Mouse (Mus musculus): ENCODE measurements at regions not wholly inside any gene's neighbourhood (a gene's known extent, or its start where the extent isn't known, plus 50 kb on each side); places are given as distances from the start of the nearest gene placed in this dataset.
"Not testable (repeated sequence)": the region's sequence is repeated elsewhere in the genome, so short reads cannot be mapped to it uniquely, and the experiment has no call there.

- Histone ChIP-seq H3K27ac (no peak overlapping the region), H3K27me3 (no peaks in the 10 kb centered on the region), H3K9ac (no peak overlapping the region), H3K4me2 (no peak overlapping the region), H3K4me3 (no peak overlapping the region), H3K36me3 (no peaks in the 10 kb centered on the region), H3K4me1 (replicated peaks) (no peaks in the 10 kb centered on the region), H3K9me3 (no peaks in the 10 kb centered on the region)
- 80% methylated on average over 3 of the region's 3 CpGs for WGBS
- no peak for ATAC-seq (ENCODE audit: low FRiP score)
Observed at GRCm38 (mm10) chr10:30342965-30343478, 142.7 kb upstream of the Cenpw start.

- Histone ChIP-seq H3K27ac (no peak overlapping the region), H3K9ac (no peak overlapping the region), H3K4me1 (replicated peaks) (peaks cover 12% of the 10 kb centered on the region), H3K9me3 (no peaks in the 10 kb centered on the region), H3K27me3 (no peaks in the 10 kb centered on the region), H3K4me2 (no peak overlapping the region), H3K4me3 (no peak overlapping the region), H3K36me3 (no peaks in the 10 kb centered on the region)
- WGBS: 51% methylated on average over 10 of the region's 10 CpGs
- ATAC-seq (ENCODE audit: low FRiP score): peak; percentile 22; the same call in 1 of the 2 replicates
Observed at GRCm38 (mm10) chr10:30328334-30329014, 128.1 kb upstream of the Cenpw start.

GRCm38 (mm10) chr10:30327849-30328248, 127.5 kb upstream of the Cenpw start:
- Histone ChIP-seq H3K27me3 (no peaks in the 10 kb centered on the region), H3K9me3 (no peaks in the 10 kb centered on the region), H3K4me3 (no peak overlapping the region), H3K4me1 (replicated peaks) (peaks cover 12% of the 10 kb centered on the region), H3K27ac (no peak overlapping the region), H3K4me2 (no peak overlapping the region), H3K9ac (no peak overlapping the region), H3K36me3 (no peaks in the 10 kb centered on the region)
- ATAC-seq (ENCODE audit: low FRiP score): peak; percentile 90
- WGBS: 36% methylated on average over 8 of the region's 8 CpGs

GRCm38 (mm10) chr10:30326861-30327260, 126.5 kb upstream of the Cenpw start:
- H3K9me3 ChIP-seq: no peaks in the 10 kb centered on the region
- H3K27me3 ChIP-seq: no peaks in the 10 kb centered on the region
- no peak for ATAC-seq (ENCODE audit: low FRiP score)
- H3K4me3 ChIP-seq: no peak overlapping the region
- no peak overlapping the region for H3K9ac ChIP-seq
- 64% methylated on average over 1 of the region's 1 CpGs for WGBS
- no peak overlapping the region for H3K4me2 ChIP-seq
- no peaks in the 10 kb centered on the region for H3K36me3 ChIP-seq
- H3K27ac ChIP-seq: no peak overlapping the region
- peaks cover 12% of the 10 kb centered on the region for H3K4me1 ChIP-seq (replicated peaks)

- whole genome bisulfite sequencing: 85% methylated on average over 2 of the region's 7 CpGs
- H3K9me3 ChIP-seq; ATAC-seq (ENCODE audit: low FRiP score); H3K27ac ChIP-seq; H3K4me2 ChIP-seq; H3K4me1 ChIP-seq (replicated peaks); H3K27me3 ChIP-seq; H3K36me3 ChIP-seq; H3K4me3 ChIP-seq; H3K9ac ChIP-seq: not testable (repeated sequence)
Observed at GRCm38 (mm10) chr10:30295871-30296270, 95.5 kb upstream of the Cenpw start.

GRCm38 (mm10) chr10:30281666-30282065, 81.3 kb upstream of the Cenpw start:
- Histone ChIP-seq H3K4me2 (no peak overlapping the region), H3K27ac (no peak overlapping the region), H3K4me1 (replicated peaks) (no peaks in the 10 kb centered on the region), H3K9me3 (no peaks in the 10 kb centered on the region), H3K36me3 (no peaks in the 10 kb centered on the region), H3K9ac (no peak overlapping the region), H3K27me3 (no peaks in the 10 kb centered on the region), H3K4me3 (no peak overlapping the region)
- no peak for ATAC-seq (ENCODE audit: low FRiP score)
- WGBS: 84% methylated on average over 2 of the region's 2 CpGs

- no peak overlapping the region for H3K9ac ChIP-seq
- no peak overlapping the region for H3K4me3 ChIP-seq
- no peak overlapping the region for H3K4me2 ChIP-seq
- H3K36me3 ChIP-seq: no peaks in the 10 kb centered on the region
- ATAC-seq (ENCODE audit: low FRiP score): no peak
- WGBS: 88% methylated on average over 1 of the region's 1 CpGs
- no peak overlapping the region for H3K27ac ChIP-seq
- H3K4me1 ChIP-seq (replicated peaks): no peaks in the 10 kb centered on the region
- no peaks in the 10 kb centered on the region for H3K27me3 ChIP-seq
- H3K9me3 ChIP-seq: no peaks in the 10 kb centered on the region
Observed at GRCm38 (mm10) chr10:30280451-30280850, 80.1 kb upstream of the Cenpw start.

- Histone ChIP-seq H3K27ac (no peak overlapping the region), H3K4me2 (no peak overlapping the region), H3K27me3 (no peaks in the 10 kb centered on the region), H3K36me3 (no peaks in the 10 kb centered on the region), H3K9me3 (no peaks in the 10 kb centered on the region), H3K9ac (no peak overlapping the region), H3K4me1 (replicated peaks) (no peaks in the 10 kb centered on the region), H3K4me3 (no peak overlapping the region)
- WGBS: 78% methylated on average over 3 of the region's 3 CpGs
- ATAC-seq (ENCODE audit: low FRiP score): no peak
Observed at GRCm38 (mm10) chr10:30279978-30280377, 79.6 kb upstream of the Cenpw start.

- Histone ChIP-seq H3K4me3 (no peak overlapping the region), H3K27ac (no peak overlapping the region), H3K4me1 (replicated peaks) (no peaks in the 10 kb centered on the region), H3K27me3 (no peaks in the 10 kb centered on the region), H3K9me3 (no peaks in the 10 kb centered on the region), H3K36me3 (no peaks in the 10 kb centered on the region), H3K4me2 (no peak overlapping the region), H3K9ac (no peak overlapping the region)
- ATAC-seq (ENCODE audit: low FRiP score): no peak
Observed at GRCm38 (mm10) chr10:30278987-30279386, 78.6 kb upstream of the Cenpw start.

GRCm38 (mm10) chr10:30265129-30265528, 64.8 kb upstream of the Cenpw start:
- ATAC-seq (ENCODE audit: low FRiP score): no peak
- H3K27me3 ChIP-seq: no peaks in the 10 kb centered on the region
- H3K36me3 ChIP-seq: no peaks in the 10 kb centered on the region
- no peak overlapping the region for H3K4me3 ChIP-seq
- 86% methylated on average over 4 of the region's 4 CpGs for WGBS
- no peaks in the 10 kb centered on the region for H3K4me1 ChIP-seq (replicated peaks)
- H3K27ac ChIP-seq: no peak overlapping the region
- no peak overlapping the region for H3K9ac ChIP-seq
- H3K9me3 ChIP-seq: no peaks in the 10 kb centered on the region
- no peak overlapping the region for H3K4me2 ChIP-seq

- no peak overlapping the region for H3K4me3 ChIP-seq
- H3K9me3 ChIP-seq: no peaks in the 10 kb centered on the region
- H3K4me2 ChIP-seq: no peak overlapping the region
- no peak for ATAC-seq (ENCODE audit: low FRiP score)
- no peaks in the 10 kb centered on the region for H3K27me3 ChIP-seq
- H3K36me3 ChIP-seq: no peaks in the 10 kb centered on the region
- no peak overlapping the region for H3K27ac ChIP-seq
- 83% methylated on average over 3 of the region's 3 CpGs for WGBS
- no peaks in the 10 kb centered on the region for H3K4me1 ChIP-seq (replicated peaks)
- H3K9ac ChIP-seq: no peak overlapping the region
Observed at GRCm38 (mm10) chr10:30259716-30260115, 59.4 kb upstream of the Cenpw start.

GRCm38 (mm10) chr10:30257889-30258288, 57.5 kb upstream of the Cenpw start:
- no peaks in the 10 kb centered on the region for H3K4me1 ChIP-seq (replicated peaks)
- H3K9ac ChIP-seq: no peak overlapping the region
- H3K4me3 ChIP-seq: no peak overlapping the region
- ATAC-seq (ENCODE audit: low FRiP score): no peak
- H3K36me3 ChIP-seq: no peaks in the 10 kb centered on the region
- no peak overlapping the region for H3K4me2 ChIP-seq
- no peaks in the 10 kb centered on the region for H3K9me3 ChIP-seq
- no peak overlapping the region for H3K27ac ChIP-seq
- WGBS: 72% methylated on average over 4 of the region's 4 CpGs
- H3K27me3 ChIP-seq: no peaks in the 10 kb centered on the region

All from hindbrain, embryonic 13.5 days (tissue).